Mouse (Mus musculus): ENCODE data around the gene Ube2b. TPM values are rescaled to one million over a fixed set of nuclear protein-coding genes. Genes with fewer than 3 reads are reported as not detected.

Ube2b gene
- polyA plus RNA-seq, 1 experiment = 179 TPM

GRCm38 (mm10) chr11:52002842-52003504 is 2.4 kb upstream of the Ube2b start:
- H3K4me3 ChIP-seq (ENCODE audit: control insufficient read depth, low read depth, low read length) = peak overlapping the region; percentile 100
- TF ChIP-seq POLR2A (IDR thresholded peaks at IDR 0.05; ENCODE audit: control insufficient read depth, low read depth, low read length) (no peak), CTCF (IDR thresholded peaks at IDR 0.05; ENCODE audit: control insufficient read depth, insufficient read depth, insufficient replicate concordance, low read depth, low read length) (no peak)

GRCm38 (mm10) chr11:52001861-52002260 is 1.3 kb upstream of the Ube2b start:
- 0 out of 2 replicates have a peak overlapping the region, but pooled peaks have one; percentile 2 for H3K27ac ChIP-seq (ENCODE audit: control insufficient read depth, insufficient read depth, low read depth, low read length)
- H3K4me1 ChIP-seq (ENCODE audit: control insufficient read depth, insufficient read depth, low read length) = peaks cover 6% of the 10 kb centered on the region; the same call in 1 of the 2 replicates
- TF ChIP-seq CTCF (IDR thresholded peaks at IDR 0.05; ENCODE audit: control insufficient read depth, insufficient read depth, insufficient replicate concordance, low read depth, low read length) (no peak), POLR2A (IDR thresholded peaks at IDR 0.05; ENCODE audit: control insufficient read depth, low read depth, low read length) (no peak)
- H3K27me3 ChIP-seq (ENCODE audit: control insufficient read depth, insufficient read depth, low read length) = no peaks in the 10 kb centered on the region
- peak overlapping the region; percentile 97 for H3K4me3 ChIP-seq (ENCODE audit: control insufficient read depth, low read depth, low read length)
- no peaks in the 10 kb centered on the region for H3K36me3 ChIP-seq (ENCODE audit: control insufficient read depth, insufficient read depth, low read length)

More at GRCm38 (mm10) chr11:52002842-52003504, 2.4 kb upstream of the Ube2b start:
- Histone ChIP-seq H3K36me3 (ENCODE audit: control insufficient read depth, insufficient read depth, low read length) (no peaks in the 10 kb centered on the region), H3K4me1 (ENCODE audit: control insufficient read depth, insufficient read depth, low read length) (peaks cover 6% of the 10 kb centered on the region; the same call in 1 of the 2 replicates), H3K27ac (ENCODE audit: control insufficient read depth, insufficient read depth, low read depth, low read length) (peak overlapping the region; percentile 99), H3K27me3 (ENCODE audit: control insufficient read depth, insufficient read depth, low read length) (no peaks in the 10 kb centered on the region)

GRCm38 (mm10) chr11:52001341-52001740 is 779 bp upstream of the Ube2b start:
- TF ChIP-seq CTCF (IDR thresholded peaks at IDR 0.05; ENCODE audit: control insufficient read depth, insufficient read depth, insufficient replicate concordance, low read depth, low read length) = no peak
- no peak for TF ChIP-seq POLR2A (IDR thresholded peaks at IDR 0.05; ENCODE audit: control insufficient read depth, low read depth, low read length)
- Histone ChIP-seq H3K4me1 (ENCODE audit: control insufficient read depth, insufficient read depth, low read length) (peaks cover 6% of the 10 kb centered on the region; the same call in 1 of the 2 replicates), H3K4me3 (ENCODE audit: control insufficient read depth, low read depth, low read length) (peak overlapping the region; percentile 97), H3K36me3 (ENCODE audit: control insufficient read depth, insufficient read depth, low read length) (no peaks in the 10 kb centered on the region), H3K27me3 (ENCODE audit: control insufficient read depth, insufficient read depth, low read length) (no peaks in the 10 kb centered on the region), H3K27ac (ENCODE audit: control insufficient read depth, insufficient read depth, low read depth, low read length) (peak overlapping the region; percentile 98)

- Histone ChIP-seq H3K27ac (ENCODE audit: control insufficient read depth, insufficient read depth, low read depth, low read length) (peak overlapping the region; percentile 95), H3K4me1 (ENCODE audit: control insufficient read depth, insufficient read depth, low read length) (peaks cover 6% of the 10 kb centered on the region; the same call in 1 of the 2 replicates), H3K36me3 (ENCODE audit: control insufficient read depth, insufficient read depth, low read length) (no peaks in the 10 kb centered on the region), H3K4me3 (ENCODE audit: control insufficient read depth, low read depth, low read length) (peak overlapping the region; percentile 97), H3K27me3 (ENCODE audit: control insufficient read depth, insufficient read depth, low read length) (no peaks in the 10 kb centered on the region)
- TF ChIP-seq CTCF (IDR thresholded peaks at IDR 0.05; ENCODE audit: control insufficient read depth, insufficient read depth, insufficient replicate concordance, low read depth, low read length) = no peak
- no peak for TF ChIP-seq POLR2A (IDR thresholded peaks at IDR 0.05; ENCODE audit: control insufficient read depth, low read depth, low read length)
Measured at GRCm38 (mm10) chr11:51999611-52000289, 812 bp downstream of the Ube2b start.

- no peak overlapping the region for H3K4me3 ChIP-seq (ENCODE audit: control insufficient read depth, low read depth, low read length)
- H3K27me3 ChIP-seq (ENCODE audit: control insufficient read depth, insufficient read depth, low read length) = no peaks in the 10 kb centered on the region
- peaks cover 3% of the 10 kb centered on the region for H3K36me3 ChIP-seq (ENCODE audit: control insufficient read depth, insufficient read depth, low read length)
Measured at GRCm38 (mm10) chr11:51971644-51972043, 28.9 kb downstream of the Ube2b start.

GRCm38 (mm10) chr11:51969511-51969910 is 31.1 kb downstream of the Ube2b start:
- no peak for TF ChIP-seq CTCF (IDR thresholded peaks at IDR 0.05; ENCODE audit: control insufficient read depth, insufficient read depth, insufficient replicate concordance, low read depth, low read length)
- no peak for TF ChIP-seq POLR2A (IDR thresholded peaks at IDR 0.05; ENCODE audit: control insufficient read depth, low read depth, low read length)
- Histone ChIP-seq H3K27ac (ENCODE audit: control insufficient read depth, insufficient read depth, low read depth, low read length) (no peak overlapping the region), H3K36me3 (ENCODE audit: control insufficient read depth, insufficient read depth, low read length) (peaks cover 2% of the 10 kb centered on the region), H3K4me3 (ENCODE audit: control insufficient read depth, low read depth, low read length) (no peak overlapping the region), H3K27me3 (ENCODE audit: control insufficient read depth, insufficient read depth, low read length) (no peaks in the 10 kb centered on the region), H3K4me1 (ENCODE audit: control insufficient read depth, insufficient read depth, low read length) (peaks cover 2% of the 10 kb centered on the region)

More at GRCm38 (mm10) chr11:51971644-51972043, 28.9 kb downstream of the Ube2b start:
- no peak overlapping the region for H3K27ac ChIP-seq (ENCODE audit: control insufficient read depth, insufficient read depth, low read depth, low read length)
- H3K4me1 ChIP-seq (ENCODE audit: control insufficient read depth, insufficient read depth, low read length) = peaks cover 2% of the 10 kb centered on the region
- TF ChIP-seq CTCF (IDR thresholded peaks at IDR 0.05; ENCODE audit: control insufficient read depth, insufficient read depth, insufficient replicate concordance, low read depth, low read length) = no peak
- no peak for TF ChIP-seq POLR2A (IDR thresholded peaks at IDR 0.05; ENCODE audit: control insufficient read depth, low read depth, low read length)

GRCm38 (mm10) chr11:51968896-51969295 is 31.7 kb downstream of the Ube2b start:
- Histone ChIP-seq H3K36me3 (ENCODE audit: control insufficient read depth, insufficient read depth, low read length) (peaks cover 2% of the 10 kb centered on the region), H3K4me1 (ENCODE audit: control insufficient read depth, insufficient read depth, low read length) (peaks cover 2% of the 10 kb centered on the region), H3K27ac (ENCODE audit: control insufficient read depth, insufficient read depth, low read depth, low read length) (no peak overlapping the region), H3K27me3 (ENCODE audit: control insufficient read depth, insufficient read depth, low read length) (no peaks in the 10 kb centered on the region), H3K4me3 (ENCODE audit: control insufficient read depth, low read depth, low read length) (no peak overlapping the region)
- TF ChIP-seq POLR2A (IDR thresholded peaks at IDR 0.05; ENCODE audit: control insufficient read depth, low read depth, low read length) = no peak
- TF ChIP-seq CTCF (IDR thresholded peaks at IDR 0.05; ENCODE audit: control insufficient read depth, insufficient read depth, insufficient replicate concordance, low read depth, low read length) = no peak
